Mouse (Mus musculus): ENCODE results near the gene Abat. TPM values are rescaled to one million over a fixed set of nuclear protein-coding genes. Genes with fewer than 3 reads are reported as not detected.

The Abat gene
- polyA plus RNA-seq, 1 experiment from 2014 or later = 32.2 TPM

DNA sequence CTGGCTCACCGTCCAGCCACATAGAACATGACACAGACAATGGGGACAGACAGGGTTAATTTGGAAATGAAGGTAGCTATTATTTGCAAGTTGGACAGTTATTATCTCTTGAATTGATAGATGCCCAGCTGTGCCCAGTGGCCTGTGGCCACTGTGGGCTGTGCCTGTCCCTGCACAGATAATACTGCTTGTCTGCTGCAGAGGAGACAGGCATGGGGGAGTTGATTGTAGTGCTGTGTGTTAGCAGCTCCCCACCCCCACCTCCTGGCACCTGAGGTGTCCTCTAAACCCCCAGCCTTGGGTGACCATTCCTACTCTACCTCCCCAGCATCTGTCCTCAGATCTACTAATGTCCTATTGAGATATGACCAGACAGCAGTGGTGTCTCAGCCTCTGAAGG is 71.0 kb downstream of the Abat start:
- Histone ChIP-seq H3K27ac (ENCODE audit: low read depth, low read length) (no peak overlapping the region), H3K9ac (ENCODE audit: low read depth, low read length) (no peak overlapping the region), H3K9me3 (replicated peaks; ENCODE audit: control insufficient read depth, low read length) (0 out of 2 replicates have a peak, but pooled peaks cover 2% of the 10 kb centered on the region), H3K4me1 (ENCODE audit: control insufficient read depth, insufficient read depth, low read length) (no peaks in the 10 kb centered on the region), H3K36me3 (ENCODE audit: control insufficient read depth, insufficient read depth, low read length) (peaks cover 13% of the 10 kb centered on the region; the same call in 1 of the 2 replicates), H3K4me2 (no peak overlapping the region), H3K4me3 (ENCODE audit: low read depth, low read length) (no peak overlapping the region), H3K27me3 (ENCODE audit: control insufficient read depth, insufficient read depth, low read length) (no peaks in the 10 kb centered on the region)
- WGBS (ENCODE audit: insufficient replicate concordance) = 78% methylated on average over 1 of the region's 1 CpGs
- no peak for ATAC-seq (replicated peaks; ENCODE audit: insufficient number of reproducible peaks, low FRiP score, low TSS enrichment)

DNA sequence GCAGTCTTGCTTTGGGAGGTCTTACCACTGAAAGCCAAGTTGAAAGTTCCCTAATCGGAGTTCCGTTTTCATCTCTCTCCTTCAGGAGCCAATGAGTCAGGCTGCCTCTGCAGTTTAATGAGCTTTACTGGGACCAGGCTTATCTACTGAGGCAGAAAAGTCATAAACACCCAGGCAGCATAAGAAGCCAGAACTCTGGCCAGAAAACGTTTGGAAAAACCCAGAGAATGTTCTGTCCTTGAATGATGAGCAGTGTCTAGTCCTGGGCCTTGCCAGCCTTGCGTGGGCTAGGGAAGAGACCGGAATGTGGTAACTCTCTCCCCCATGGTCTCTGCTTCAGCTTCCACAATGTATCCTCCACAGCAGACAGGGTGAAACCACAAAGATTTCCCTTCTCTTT is 71.8 kb downstream of the Abat start:
- no peaks in the 10 kb centered on the region for H3K4me1 ChIP-seq (ENCODE audit: control insufficient read depth, insufficient read depth, low read length)
- H3K36me3 ChIP-seq (ENCODE audit: control insufficient read depth, insufficient read depth, low read length) = peaks cover 17% of the 10 kb centered on the region
- 0 out of 2 replicates have a peak, but pooled peaks cover 2% of the 10 kb centered on the region for H3K9me3 ChIP-seq (replicated peaks; ENCODE audit: control insufficient read depth, low read length)
- H3K4me3 ChIP-seq (ENCODE audit: low read depth, low read length) = no peak overlapping the region
- H3K9ac ChIP-seq (ENCODE audit: low read depth, low read length) = no peak overlapping the region
- H3K4me2 ChIP-seq = no peak overlapping the region
- no peak overlapping the region for H3K27ac ChIP-seq (ENCODE audit: low read depth, low read length)
- no peak for ATAC-seq (replicated peaks; ENCODE audit: insufficient number of reproducible peaks, low FRiP score, low TSS enrichment)
- WGBS (ENCODE audit: insufficient replicate concordance) = 62% methylated on average over 5 of the region's 5 CpGs
- H3K27me3 ChIP-seq (ENCODE audit: control insufficient read depth, insufficient read depth, low read length) = no peaks in the 10 kb centered on the region

DNA sequence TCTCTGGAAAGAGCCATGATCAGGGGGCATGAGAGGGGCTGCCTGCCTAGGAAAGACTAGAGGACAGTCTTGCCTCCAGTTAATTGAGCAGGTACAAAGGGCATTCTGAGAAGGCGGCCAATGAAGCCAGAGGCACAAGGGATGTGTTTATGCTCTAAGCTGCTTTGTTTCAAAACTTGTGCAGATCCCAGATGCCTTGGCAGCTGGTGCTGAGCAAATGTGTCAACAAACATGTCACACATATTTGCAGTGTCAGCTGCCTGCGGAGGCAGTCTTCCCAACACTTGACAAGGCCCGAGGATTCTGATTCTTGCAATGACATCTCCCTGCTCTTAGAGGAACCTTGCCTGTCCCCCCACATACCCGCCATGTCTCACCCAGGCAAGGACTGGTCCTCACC is 82.2 kb downstream of the Abat start:
- Histone ChIP-seq H3K27ac (ENCODE audit: low read depth, low read length) (no peak overlapping the region), H3K4me2 (no peak overlapping the region), H3K4me3 (ENCODE audit: low read depth, low read length) (no peak overlapping the region), H3K36me3 (ENCODE audit: control insufficient read depth, insufficient read depth, low read length) (no peaks in the 10 kb centered on the region), H3K4me1 (ENCODE audit: control insufficient read depth, insufficient read depth, low read length) (no peaks in the 10 kb centered on the region), H3K27me3 (ENCODE audit: control insufficient read depth, insufficient read depth, low read length) (no peaks in the 10 kb centered on the region), H3K9ac (ENCODE audit: low read depth, low read length) (no peak overlapping the region), H3K9me3 (replicated peaks; ENCODE audit: control insufficient read depth, low read length) (no peaks in the 10 kb centered on the region)
- 42% methylated on average over 4 of the region's 4 CpGs for WGBS (ENCODE audit: insufficient replicate concordance)
- ATAC-seq (replicated peaks; ENCODE audit: insufficient number of reproducible peaks, low FRiP score, low TSS enrichment) = no peak

DNA sequence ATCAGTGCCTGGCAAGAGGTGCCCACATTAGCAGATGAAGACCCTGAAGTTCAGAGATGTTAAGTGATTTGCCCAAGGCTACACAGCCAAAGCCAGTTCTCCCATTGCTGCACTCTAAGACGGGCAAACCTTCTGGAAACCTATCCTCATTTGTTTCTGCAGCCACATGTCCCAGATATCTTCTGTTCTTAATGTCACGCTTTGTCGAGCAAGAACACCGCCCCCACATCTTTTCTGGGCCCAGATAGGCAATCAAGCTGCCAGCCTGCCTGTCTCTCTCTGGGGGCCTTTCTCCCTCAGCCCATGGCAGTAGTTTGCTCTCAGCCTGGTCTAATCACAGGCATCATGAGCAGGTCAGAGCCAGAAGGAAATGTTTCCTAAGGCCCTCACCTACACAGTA is 83.1 kb downstream of the Abat start:
- Histone ChIP-seq H3K36me3 (ENCODE audit: control insufficient read depth, insufficient read depth, low read length) (no peaks in the 10 kb centered on the region), H3K4me2 (no peak overlapping the region)

DNA sequence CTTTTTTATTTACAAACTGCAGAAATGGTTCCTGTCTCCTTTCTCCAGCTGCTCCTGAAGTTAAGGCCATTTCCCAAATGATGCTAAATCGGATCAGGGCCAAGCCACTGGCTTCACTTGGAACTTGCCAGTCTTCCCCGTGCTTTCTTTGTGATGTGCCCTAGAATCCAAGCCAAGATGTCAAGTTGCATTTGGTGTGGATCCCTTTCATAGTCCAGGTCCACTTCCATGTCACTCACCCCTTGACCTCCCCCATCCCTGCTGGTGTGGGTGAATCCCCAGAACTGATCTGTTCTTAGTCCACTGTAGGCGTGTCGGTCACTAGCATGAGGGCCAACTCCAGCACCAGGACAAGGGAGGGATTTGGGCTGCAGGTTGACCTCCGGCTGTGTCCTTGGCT is 84.3 kb downstream of the Abat start:
- ATAC-seq (replicated peaks; ENCODE audit: insufficient number of reproducible peaks, low FRiP score, low TSS enrichment) = no peak
- Histone ChIP-seq H3K27ac (ENCODE audit: low read depth, low read length) (no peak overlapping the region), H3K9me3 (replicated peaks; ENCODE audit: control insufficient read depth, low read length) (no peaks in the 10 kb centered on the region), H3K4me1 (ENCODE audit: control insufficient read depth, insufficient read depth, low read length) (no peaks in the 10 kb centered on the region), H3K4me3 (ENCODE audit: low read depth, low read length) (no peak overlapping the region), H3K4me2 (no peak overlapping the region), H3K9ac (ENCODE audit: low read depth, low read length) (no peak overlapping the region), H3K27me3 (ENCODE audit: control insufficient read depth, insufficient read depth, low read length) (no peaks in the 10 kb centered on the region), H3K36me3 (ENCODE audit: control insufficient read depth, insufficient read depth, low read length) (no peaks in the 10 kb centered on the region)
- 78% methylated on average over 5 of the region's 5 CpGs for WGBS (ENCODE audit: insufficient replicate concordance)

More for the DNA sequence above, 83.1 kb downstream of the Abat start:
- Histone ChIP-seq H3K4me1 (ENCODE audit: control insufficient read depth, insufficient read depth, low read length) (no peaks in the 10 kb centered on the region), H3K9ac (ENCODE audit: low read depth, low read length) (no peak overlapping the region), H3K27me3 (ENCODE audit: control insufficient read depth, insufficient read depth, low read length) (no peaks in the 10 kb centered on the region), H3K4me3 (ENCODE audit: low read depth, low read length) (no peak overlapping the region), H3K9me3 (replicated peaks; ENCODE audit: control insufficient read depth, low read length) (no peaks in the 10 kb centered on the region), H3K27ac (ENCODE audit: low read depth, low read length) (no peak overlapping the region)
- ATAC-seq (replicated peaks; ENCODE audit: insufficient number of reproducible peaks, low FRiP score, low TSS enrichment) = no peak
- WGBS (ENCODE audit: insufficient replicate concordance) = 85% methylated on average over 4 of the region's 4 CpGs

DNA sequence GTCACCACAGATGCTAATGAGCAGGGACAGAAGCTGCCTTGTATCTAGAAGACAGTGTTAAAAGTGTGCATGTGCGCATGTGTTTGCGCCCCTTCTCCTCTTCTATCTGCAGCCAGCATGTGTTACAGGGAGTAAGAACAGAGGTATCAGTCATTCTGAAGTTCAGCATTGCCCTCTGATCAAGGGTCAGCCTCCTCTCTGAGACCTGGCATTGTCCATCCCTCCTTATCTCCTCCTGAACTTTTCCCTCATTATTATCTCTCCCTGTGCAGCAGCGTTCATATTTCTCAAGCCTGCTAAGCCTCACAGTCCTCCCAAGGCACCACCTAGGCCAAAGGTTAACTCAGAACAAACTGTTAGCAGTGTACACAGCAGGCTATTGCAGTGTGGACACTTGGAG is 90.6 kb downstream of the Abat start:
- H3K36me3 ChIP-seq (ENCODE audit: control insufficient read depth, insufficient read depth, low read length) = 0 out of 2 replicates have a peak, but pooled peaks cover under 1% of the 10 kb centered on the region
- H3K9ac ChIP-seq (ENCODE audit: low read depth, low read length) = no peak overlapping the region
- no peak for ATAC-seq (replicated peaks; ENCODE audit: insufficient number of reproducible peaks, low FRiP score, low TSS enrichment)
- no peaks in the 10 kb centered on the region for H3K4me1 ChIP-seq (ENCODE audit: control insufficient read depth, insufficient read depth, low read length)
- no peak overlapping the region for H3K4me2 ChIP-seq
- no peak overlapping the region for H3K4me3 ChIP-seq (ENCODE audit: low read depth, low read length)
- no peak overlapping the region for H3K27ac ChIP-seq (ENCODE audit: low read depth, low read length)
- no peaks in the 10 kb centered on the region for H3K27me3 ChIP-seq (ENCODE audit: control insufficient read depth, insufficient read depth, low read length)
- no peaks in the 10 kb centered on the region for H3K9me3 ChIP-seq (replicated peaks; ENCODE audit: control insufficient read depth, low read length)
- WGBS (ENCODE audit: insufficient replicate concordance) = 54% methylated on average over 3 of the region's 3 CpGs

DNA sequence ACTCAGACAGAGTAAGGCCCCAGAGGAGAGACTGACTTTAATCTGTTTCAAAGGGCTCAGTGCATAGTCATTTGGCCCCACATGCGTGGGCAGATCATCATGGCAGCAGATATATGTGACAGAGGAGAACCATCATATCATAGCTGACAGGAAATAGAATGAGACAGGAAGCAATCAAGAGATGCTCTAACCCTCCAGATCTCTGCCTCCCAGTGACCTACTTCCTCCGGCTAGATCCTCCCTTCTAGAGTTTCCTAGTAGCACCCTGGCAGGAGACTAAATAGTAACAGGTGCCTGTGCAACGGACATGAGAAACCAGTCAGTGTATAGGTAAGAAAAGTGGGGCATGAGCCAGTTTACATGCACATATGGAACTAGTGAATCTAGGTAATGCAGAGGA is 97.2 kb downstream of the Abat start:
- ATAC-seq (replicated peaks; ENCODE audit: insufficient number of reproducible peaks, low FRiP score, low TSS enrichment) = no peak
- WGBS (ENCODE audit: insufficient replicate concordance) = 71% methylated on average over 3 of the region's 3 CpGs
- H3K27me3 ChIP-seq (ENCODE audit: control insufficient read depth, insufficient read depth, low read length) = no peaks in the 10 kb centered on the region

DNA sequence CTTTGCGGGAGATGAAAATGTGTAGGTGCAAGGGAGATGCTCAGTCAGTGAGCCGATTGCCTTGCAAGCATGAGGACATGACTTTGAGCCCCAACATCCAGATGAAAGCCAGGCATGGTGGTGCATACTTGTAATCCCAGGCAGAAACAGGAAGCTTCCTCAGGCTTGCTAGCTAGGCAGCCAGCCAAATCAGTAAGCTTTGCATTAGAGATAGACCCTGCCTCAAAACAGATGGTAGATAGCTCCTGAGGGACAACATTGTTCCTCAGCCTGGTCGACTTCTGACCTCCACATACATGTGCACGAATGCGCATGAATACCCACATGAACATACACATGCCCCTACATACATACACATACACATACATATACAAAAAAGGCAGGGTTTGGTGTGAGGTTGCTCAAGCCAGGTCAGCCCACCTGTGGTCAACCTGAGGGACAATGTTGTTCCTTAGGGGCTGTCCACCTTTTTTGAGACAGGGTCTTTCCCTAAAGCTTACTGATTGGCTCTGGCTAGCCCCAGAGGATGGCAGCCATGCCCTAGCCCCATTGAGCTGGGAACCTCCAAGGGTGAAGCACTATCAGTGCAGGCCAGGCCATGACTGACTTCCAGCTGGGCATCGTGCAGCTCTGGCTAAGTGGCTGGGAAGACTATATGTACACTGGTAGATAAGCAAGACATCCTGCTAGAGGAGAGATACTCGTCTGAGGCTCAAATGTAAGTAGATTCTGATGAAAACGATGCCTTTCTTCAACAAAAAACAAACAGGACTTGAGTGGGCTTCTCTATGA is 99.2 kb downstream of the Abat start:
- no peak overlapping the region for H3K9ac ChIP-seq (ENCODE audit: low read depth, low read length)
- 0 out of 2 replicates have a peak, but pooled peaks cover 3% of the 10 kb centered on the region for H3K36me3 ChIP-seq (ENCODE audit: control insufficient read depth, insufficient read depth, low read length)
- H3K4me3 ChIP-seq (ENCODE audit: low read depth, low read length) = no peak overlapping the region
- no peaks in the 10 kb centered on the region for H3K27me3 ChIP-seq (ENCODE audit: control insufficient read depth, insufficient read depth, low read length)
- 71% methylated on average over 8 of the region's 8 CpGs for WGBS (ENCODE audit: insufficient replicate concordance)
- H3K9me3 ChIP-seq (replicated peaks; ENCODE audit: control insufficient read depth, low read length) = no peaks in the 10 kb centered on the region
- H3K27ac ChIP-seq (ENCODE audit: low read depth, low read length) = no peak overlapping the region
- no peak for ATAC-seq (replicated peaks; ENCODE audit: insufficient number of reproducible peaks, low FRiP score, low TSS enrichment)
- no peaks in the 10 kb centered on the region for H3K4me1 ChIP-seq (ENCODE audit: control insufficient read depth, insufficient read depth, low read length)
- no peak overlapping the region for H3K4me2 ChIP-seq

More for the DNA sequence above, 97.2 kb downstream of the Abat start:
- Histone ChIP-seq H3K4me1 (ENCODE audit: control insufficient read depth, insufficient read depth, low read length) (no peaks in the 10 kb centered on the region), H3K4me3 (ENCODE audit: low read depth, low read length) (no peak overlapping the region), H3K9ac (ENCODE audit: low read depth, low read length) (no peak overlapping the region), H3K9me3 (replicated peaks; ENCODE audit: control insufficient read depth, low read length) (no peaks in the 10 kb centered on the region), H3K36me3 (ENCODE audit: control insufficient read depth, insufficient read depth, low read length) (0 out of 2 replicates have a peak, but pooled peaks cover 3% of the 10 kb centered on the region), H3K27ac (ENCODE audit: low read depth, low read length) (no peak overlapping the region), H3K4me2 (no peak overlapping the region)

DNA sequence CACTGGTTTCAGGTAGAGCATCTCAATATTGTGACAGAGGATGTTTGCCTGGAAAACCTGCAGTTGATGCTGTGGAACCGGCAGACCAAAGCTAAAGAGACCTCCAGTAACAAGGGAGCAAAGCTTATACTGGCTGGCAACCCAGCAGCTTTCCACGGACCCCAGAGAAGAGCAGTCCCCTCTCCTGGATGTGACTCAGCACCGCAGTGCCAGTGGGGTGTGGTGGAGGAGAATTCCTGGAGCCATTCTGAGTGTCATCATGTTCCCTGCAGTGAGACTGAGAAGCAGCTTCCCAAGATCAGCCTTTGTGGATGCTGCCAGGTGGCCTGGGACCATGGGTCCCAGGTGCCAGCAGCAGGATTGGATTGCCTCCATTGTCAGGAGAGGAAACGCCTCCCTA is 99.8 kb downstream of the Abat start:
- H3K36me3 ChIP-seq (ENCODE audit: control insufficient read depth, insufficient read depth, low read length) = 0 out of 2 replicates have a peak, but pooled peaks cover 3% of the 10 kb centered on the region
- no peak overlapping the region for H3K27ac ChIP-seq (ENCODE audit: low read depth, low read length)
- no peaks in the 10 kb centered on the region for H3K4me1 ChIP-seq (ENCODE audit: control insufficient read depth, insufficient read depth, low read length)
- WGBS (ENCODE audit: insufficient replicate concordance) = 72% methylated on average over 4 of the region's 4 CpGs
- no peaks in the 10 kb centered on the region for H3K27me3 ChIP-seq (ENCODE audit: control insufficient read depth, insufficient read depth, low read length)
- H3K4me3 ChIP-seq (ENCODE audit: low read depth, low read length) = no peak overlapping the region
- H3K9me3 ChIP-seq (replicated peaks; ENCODE audit: control insufficient read depth, low read length) = no peaks in the 10 kb centered on the region
- no peak for ATAC-seq (replicated peaks; ENCODE audit: insufficient number of reproducible peaks, low FRiP score, low TSS enrichment)
- no peak overlapping the region for H3K9ac ChIP-seq (ENCODE audit: low read depth, low read length)
- H3K4me2 ChIP-seq = no peak overlapping the region
